Mouse (Mus musculus): ENCODE results near the gene Gnb1. TPM values are rescaled to one million over a fixed set of nuclear protein-coding genes. Genes with fewer than 3 reads are reported as not detected.

Gene Gnb1
- polyA plus RNA-seq (2014; fragmentation: Illumina TruSeq; extraction: RNeasy Lipid Tissue Mini Kit (QIAGEN cat#74804); ENCODE audit: low read depth, low replicate concordance), result 249 TPM

GRCm38 (mm10) chr4:155490990-155491504 is at the start of gene Gnb1:
Gnb1 (plus strand) TSS chr4:155491361.

GRCm38 (mm10) chr4:155468952-155469351 is 22.2 kb upstream of the Gnb1 start, which contains the start of gene Tmem52:
Tmem52 (plus strand) TSS chr4:155469114.

GRCm38 (mm10) chr4:155561661-155562442 is 70.7 kb downstream of the Gnb1 start, which contains the start of gene Nadk:
Nadk (plus strand) TSS chr4:155562378.

GRCm38 (mm10) chr4:155601091-155601996 is 110.2 kb downstream of the Gnb1 start, which contains the start of gene Slc35e2:
Slc35e2 (plus strand) TSS chr4:155601416.

Other genes with a start within 250 kb of the Gnb1 start
- gene Faap20, start 241.6 kb upstream of the Gnb1 start, polyA plus RNA-seq (2014; fragmentation: Illumina TruSeq; extraction: RNeasy Lipid Tissue Mini Kit (QIAGEN cat#74804); ENCODE audit: low read depth, low replicate concordance), result 0.50 TPM
- gene Prkcz, start 130.0 kb upstream of the Gnb1 start, polyA plus RNA-seq (2014; fragmentation: Illumina TruSeq; extraction: RNeasy Lipid Tissue Mini Kit (QIAGEN cat#74804); ENCODE audit: low read depth, low replicate concordance), result 15.4 TPM
- not detected for gene Gabrd, start 93.2 kb upstream of the Gnb1 start, polyA plus RNA-seq (2014; fragmentation: Illumina TruSeq; extraction: RNeasy Lipid Tissue Mini Kit (QIAGEN cat#74804); ENCODE audit: low read depth, low replicate concordance)
- 0.66 TPM for gene Cfap74, start 82.2 kb upstream of the Gnb1 start, polyA plus RNA-seq (2014; fragmentation: Illumina TruSeq; extraction: RNeasy Lipid Tissue Mini Kit (QIAGEN cat#74804); ENCODE audit: low read depth, low replicate concordance)
- not detected for gene Tmem52, start 22.2 kb upstream of the Gnb1 start, polyA plus RNA-seq (2014; fragmentation: Illumina TruSeq; extraction: RNeasy Lipid Tissue Mini Kit (QIAGEN cat#74804); ENCODE audit: low read depth, low replicate concordance)
- gene Nadk, start 71.0 kb downstream of the Gnb1 start, polyA plus RNA-seq (2014; fragmentation: Illumina TruSeq; extraction: RNeasy Lipid Tissue Mini Kit (QIAGEN cat#74804); ENCODE audit: low read depth, low replicate concordance), result 60.5 TPM
- 12.6 TPM for gene Slc35e2, start 110.1 kb downstream of the Gnb1 start, polyA plus RNA-seq (2014; fragmentation: Illumina TruSeq; extraction: RNeasy Lipid Tissue Mini Kit (QIAGEN cat#74804); ENCODE audit: low read depth, low replicate concordance)
- 70.4 TPM for gene Cdk11b, start 133.5 kb downstream of the Gnb1 start, polyA plus RNA-seq (2014; fragmentation: Illumina TruSeq; extraction: RNeasy Lipid Tissue Mini Kit (QIAGEN cat#74804); ENCODE audit: low read depth, low replicate concordance)
- not detected for gene Gm10563, start 154.0 kb downstream of the Gnb1 start, polyA plus RNA-seq (2014; fragmentation: Illumina TruSeq; extraction: RNeasy Lipid Tissue Mini Kit (QIAGEN cat#74804); ENCODE audit: low read depth, low replicate concordance)
- gene Mmp23, start 162.0 kb downstream of the Gnb1 start, polyA plus RNA-seq (2014; fragmentation: Illumina TruSeq; extraction: RNeasy Lipid Tissue Mini Kit (QIAGEN cat#74804); ENCODE audit: low read depth, low replicate concordance), result 0.54 TPM
- 1.3 TPM for gene Mib2, start 177.8 kb downstream of the Gnb1 start, polyA plus RNA-seq (2014; fragmentation: Illumina TruSeq; extraction: RNeasy Lipid Tissue Mini Kit (QIAGEN cat#74804); ENCODE audit: low read depth, low replicate concordance)
- gene Fndc10, start 203.0 kb downstream of the Gnb1 start, polyA plus RNA-seq (2014; fragmentation: Illumina TruSeq; extraction: RNeasy Lipid Tissue Mini Kit (QIAGEN cat#74804); ENCODE audit: low read depth, low replicate concordance), result not detected
- gene Ssu72, start 213.4 kb downstream of the Gnb1 start, polyA plus RNA-seq (2014; fragmentation: Illumina TruSeq; extraction: RNeasy Lipid Tissue Mini Kit (QIAGEN cat#74804); ENCODE audit: low read depth, low replicate concordance), result 110 TPM
- not detected for gene Tmem240, start 243.4 kb downstream of the Gnb1 start, polyA plus RNA-seq (2014; fragmentation: Illumina TruSeq; extraction: RNeasy Lipid Tissue Mini Kit (QIAGEN cat#74804); ENCODE audit: low read depth, low replicate concordance)

Measured in sigmoid colon, adult 10 weeks (tissue).